Mouse (Mus musculus): ENCODE measurements around the gene Crot.

The Crot gene

DNA sequence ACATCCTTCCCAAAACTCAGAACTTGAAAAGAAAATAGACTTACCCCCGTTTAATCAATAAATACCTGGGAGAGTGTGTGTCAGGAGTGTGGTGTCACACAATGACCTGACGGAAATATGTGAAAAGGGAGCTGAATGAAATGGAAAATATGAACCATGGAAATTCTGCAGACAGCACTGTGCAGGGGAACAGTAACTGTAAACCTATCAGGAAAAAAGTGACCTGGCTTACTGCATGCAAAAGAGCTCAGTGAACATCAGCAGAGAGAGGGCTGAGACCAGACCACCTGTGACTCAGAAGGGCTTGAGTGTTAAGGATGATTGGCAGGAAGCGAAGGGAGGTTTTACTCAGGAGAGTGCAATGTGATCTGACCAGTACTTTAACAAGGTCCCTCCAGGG lies 11.7 kb downstream of the Crot start:
- H3K27me3 ChIP-seq (ENCODE audit: insufficient read depth, low read length), result no peaks in the 10 kb centered on the region
- no peak overlapping the region for H3K4me3 ChIP-seq (replicated peaks; ENCODE audit: low read length)
- peaks cover 2% of the 10 kb centered on the region for H3K4me1 ChIP-seq (replicated peaks; ENCODE audit: low read depth, low read length)
- no peak for TF ChIP-seq POU5F1 (IDR thresholded peaks at IDR 0.05; ENCODE audit: borderline replicate concordance, low read length)
- TF ChIP-seq CTCF (conservative IDR thresholded peaks at IDR 0.05; ENCODE audit: low read length), result no peak
- TF ChIP-seq NANOG (IDR thresholded peaks at IDR 0.05; ENCODE audit: borderline replicate concordance, low read length), result no peak
- H3K36me3 ChIP-seq (ENCODE audit: insufficient read depth, low read length), result peaks cover 50% of the 10 kb centered on the region
- no peaks in the 10 kb centered on the region for H3K9me3 ChIP-seq (ENCODE audit: low read length)

GRCm38 (mm10) chr5:8974721-8975120 lies 22.4 kb downstream of the Crot start:
- no peak for TF ChIP-seq CTCF (conservative IDR thresholded peaks at IDR 0.05; ENCODE audit: low read length)
- TF ChIP-seq NANOG (IDR thresholded peaks at IDR 0.05; ENCODE audit: borderline replicate concordance, low read length), result no peak
- no peak for TF ChIP-seq POU5F1 (IDR thresholded peaks at IDR 0.05; ENCODE audit: borderline replicate concordance, low read length)
- no peaks in the 10 kb centered on the region for H3K4me1 ChIP-seq (replicated peaks; ENCODE audit: low read depth, low read length)
- H3K27me3 ChIP-seq (ENCODE audit: insufficient read depth, low read length), result no peaks in the 10 kb centered on the region
- peaks cover 12% of the 10 kb centered on the region for H3K9me3 ChIP-seq (ENCODE audit: low read length)
- no peak overlapping the region for H3K4me3 ChIP-seq (replicated peaks; ENCODE audit: low read length)
- peaks cover 45% of the 10 kb centered on the region for H3K36me3 ChIP-seq (ENCODE audit: insufficient read depth, low read length)

GRCm38 (mm10) chr5:8972355-8972754 lies 24.8 kb downstream of the Crot start:
- Histone ChIP-seq H3K27me3 (ENCODE audit: insufficient read depth, low read length) (no peaks in the 10 kb centered on the region), H3K9me3 (ENCODE audit: low read length) (peaks cover 12% of the 10 kb centered on the region), H3K4me3 (replicated peaks; ENCODE audit: low read length) (no peak overlapping the region), H3K4me1 (replicated peaks; ENCODE audit: low read depth, low read length) (no peaks in the 10 kb centered on the region), H3K36me3 (ENCODE audit: insufficient read depth, low read length) (peaks cover 64% of the 10 kb centered on the region)
- TF ChIP-seq NANOG (IDR thresholded peaks at IDR 0.05; ENCODE audit: borderline replicate concordance, low read length) (no peak), POU5F1 (IDR thresholded peaks at IDR 0.05; ENCODE audit: borderline replicate concordance, low read length) (no peak), CTCF (conservative IDR thresholded peaks at IDR 0.05; ENCODE audit: low read length) (no peak)

GRCm38 (mm10) chr5:8970694-8971093 lies 26.4 kb downstream of the Crot start:
- TF ChIP-seq CTCF (conservative IDR thresholded peaks at IDR 0.05; ENCODE audit: low read length) (no peak), NANOG (IDR thresholded peaks at IDR 0.05; ENCODE audit: borderline replicate concordance, low read length) (no peak), POU5F1 (IDR thresholded peaks at IDR 0.05; ENCODE audit: borderline replicate concordance, low read length) (no peak)
- no peaks in the 10 kb centered on the region for H3K4me1 ChIP-seq (replicated peaks; ENCODE audit: low read depth, low read length)
- no peak overlapping the region for H3K4me3 ChIP-seq (replicated peaks; ENCODE audit: low read length)
- peaks cover 78% of the 10 kb centered on the region for H3K36me3 ChIP-seq (ENCODE audit: insufficient read depth, low read length)
- peaks cover 12% of the 10 kb centered on the region for H3K9me3 ChIP-seq (ENCODE audit: low read length)
- H3K27me3 ChIP-seq (ENCODE audit: insufficient read depth, low read length), result no peaks in the 10 kb centered on the region

- H3K9me3 ChIP-seq (ENCODE audit: low read length), result no peaks in the 10 kb centered on the region
- peaks cover 11% of the 10 kb centered on the region for H3K4me1 ChIP-seq (replicated peaks; ENCODE audit: low read depth, low read length)
- TF ChIP-seq POU5F1 (IDR thresholded peaks at IDR 0.05; ENCODE audit: borderline replicate concordance, low read length), result no peak
- TF ChIP-seq NANOG (IDR thresholded peaks at IDR 0.05; ENCODE audit: borderline replicate concordance, low read length), result no peak
- no peak for TF ChIP-seq CTCF (conservative IDR thresholded peaks at IDR 0.05; ENCODE audit: low read length)
- no peaks in the 10 kb centered on the region for H3K27me3 ChIP-seq (ENCODE audit: insufficient read depth, low read length)
- H3K36me3 ChIP-seq (ENCODE audit: insufficient read depth, low read length), result peaks cover 55% of the 10 kb centered on the region
- H3K4me3 ChIP-seq (replicated peaks; ENCODE audit: low read length), result no peak overlapping the region
Measured at GRCm38 (mm10) chr5:8964487-8964886, 32.6 kb downstream of the Crot start.

DNA sequence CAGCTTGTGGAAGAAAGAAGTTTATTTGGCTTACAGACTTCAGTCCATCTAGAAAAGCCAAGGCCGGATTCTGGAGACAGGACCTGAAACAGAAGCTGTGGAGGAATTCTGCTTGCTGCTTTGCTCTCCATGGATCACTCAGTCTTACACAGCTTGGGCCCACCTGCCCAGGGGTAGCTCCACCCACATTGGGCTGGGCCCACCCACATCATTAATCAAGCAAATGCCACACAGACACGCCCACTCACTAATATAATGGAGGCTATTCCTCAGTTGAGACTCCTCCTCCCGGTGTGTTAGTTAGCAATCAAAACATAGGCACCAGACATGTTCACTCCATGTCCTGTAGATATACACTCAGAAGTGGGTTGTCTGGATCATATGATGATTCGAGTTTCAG lies 36.6 kb downstream of the Crot start:
- Histone ChIP-seq H3K9me3 (ENCODE audit: low read length) (peaks cover under 1% of the 10 kb centered on the region; the same call in 1 of the 2 replicates), H3K27me3 (ENCODE audit: insufficient read depth, low read length) (no peaks in the 10 kb centered on the region), H3K4me3 (replicated peaks; ENCODE audit: low read length) (no peak overlapping the region), H3K36me3 (ENCODE audit: insufficient read depth, low read length) (peaks cover 23% of the 10 kb centered on the region), H3K4me1 (replicated peaks; ENCODE audit: low read depth, low read length) (peaks cover 11% of the 10 kb centered on the region)
- no peak for TF ChIP-seq NANOG (IDR thresholded peaks at IDR 0.05; ENCODE audit: borderline replicate concordance, low read length)
- TF ChIP-seq CTCF (conservative IDR thresholded peaks at IDR 0.05; ENCODE audit: low read length), result no peak
- TF ChIP-seq POU5F1 (IDR thresholded peaks at IDR 0.05; ENCODE audit: borderline replicate concordance, low read length), result no peak

DNA sequence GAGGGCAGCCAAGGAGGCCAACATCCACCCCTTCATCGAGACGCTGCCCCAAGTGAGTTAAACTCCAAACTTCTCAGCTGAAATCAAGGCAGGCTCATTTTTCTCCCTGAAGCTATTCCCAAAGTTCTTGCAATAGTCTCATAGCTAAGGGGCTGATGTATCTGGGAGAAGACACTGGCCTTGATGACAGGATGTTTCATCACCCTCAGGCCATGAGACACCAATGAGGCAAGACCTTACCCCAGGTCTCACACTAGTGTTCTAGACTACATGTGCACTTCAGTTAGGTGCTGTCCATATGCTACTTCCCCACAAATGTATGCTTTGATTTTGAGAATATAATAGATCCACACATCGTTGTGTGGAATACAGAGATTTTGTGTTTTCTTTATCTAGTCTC lies 41.6 kb downstream of the Crot start:
- no peaks in the 10 kb centered on the region for H3K27me3 ChIP-seq (ENCODE audit: insufficient read depth, low read length)
- H3K9me3 ChIP-seq (ENCODE audit: low read length), result peaks cover 17% of the 10 kb centered on the region
- H3K4me1 ChIP-seq (replicated peaks; ENCODE audit: low read depth, low read length), result peaks cover 11% of the 10 kb centered on the region
- no peaks in the 10 kb centered on the region for H3K36me3 ChIP-seq (ENCODE audit: insufficient read depth, low read length)
- no peak overlapping the region for H3K4me3 ChIP-seq (replicated peaks; ENCODE audit: low read length)
- TF ChIP-seq NANOG (IDR thresholded peaks at IDR 0.05; ENCODE audit: borderline replicate concordance, low read length), result no peak
- no peak for TF ChIP-seq CTCF (conservative IDR thresholded peaks at IDR 0.05; ENCODE audit: low read length)
- no peak for TF ChIP-seq POU5F1 (IDR thresholded peaks at IDR 0.05; ENCODE audit: borderline replicate concordance, low read length)

DNA sequence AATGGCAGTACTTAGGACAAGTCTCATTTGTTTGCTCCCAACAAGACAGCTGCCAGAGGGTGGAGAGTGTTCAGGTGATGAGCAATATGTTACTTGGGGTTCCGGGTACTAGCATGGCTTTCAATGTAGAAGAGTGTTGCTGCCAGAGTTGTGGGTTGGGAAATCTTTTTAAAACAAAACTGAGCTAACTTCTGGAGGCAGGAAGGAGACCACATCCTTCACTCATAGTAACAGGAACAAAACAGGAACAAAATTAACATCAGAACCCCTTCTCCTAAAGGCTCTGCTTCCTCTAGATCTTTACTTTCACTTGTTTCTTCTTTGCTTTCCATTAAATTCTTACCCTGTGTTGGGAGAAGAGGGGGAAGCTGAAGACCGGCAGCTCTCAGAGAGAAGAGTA lies 43.5 kb downstream of the Crot start:
- H3K4me3 ChIP-seq (replicated peaks; ENCODE audit: low read length), result no peak overlapping the region
- no peaks in the 10 kb centered on the region for H3K27me3 ChIP-seq (ENCODE audit: insufficient read depth, low read length)
- no peaks in the 10 kb centered on the region for H3K4me1 ChIP-seq (replicated peaks; ENCODE audit: low read depth, low read length)
- H3K36me3 ChIP-seq (ENCODE audit: insufficient read depth, low read length), result no peaks in the 10 kb centered on the region
- peaks cover 17% of the 10 kb centered on the region for H3K9me3 ChIP-seq (ENCODE audit: low read length)
- no peak for TF ChIP-seq NANOG (IDR thresholded peaks at IDR 0.05; ENCODE audit: borderline replicate concordance, low read length)
- no peak for TF ChIP-seq CTCF (conservative IDR thresholded peaks at IDR 0.05; ENCODE audit: low read length)
- no peak for TF ChIP-seq POU5F1 (IDR thresholded peaks at IDR 0.05; ENCODE audit: borderline replicate concordance, low read length)

GRCm38 (mm10) chr5:8947423-8948110 lies 49.6 kb downstream of the Crot start:
- no peak for TF ChIP-seq CTCF (conservative IDR thresholded peaks at IDR 0.05; ENCODE audit: low read length)
- no peak for TF ChIP-seq POU5F1 (IDR thresholded peaks at IDR 0.05; ENCODE audit: borderline replicate concordance, low read length)
- TF ChIP-seq NANOG (IDR thresholded peaks at IDR 0.05; ENCODE audit: borderline replicate concordance, low read length), result no peak
- Histone ChIP-seq H3K9me3 (ENCODE audit: low read length) (no peaks in the 10 kb centered on the region), H3K4me1 (replicated peaks; ENCODE audit: low read depth, low read length) (no peaks in the 10 kb centered on the region), H3K27me3 (ENCODE audit: insufficient read depth, low read length) (no peaks in the 10 kb centered on the region), H3K36me3 (ENCODE audit: insufficient read depth, low read length) (no peaks in the 10 kb centered on the region), H3K4me3 (replicated peaks; ENCODE audit: low read length) (no peak overlapping the region)
